Mouse (Mus musculus): ENCODE results near the gene Nfkb1. TPM values are rescaled to one million over a fixed set of nuclear protein-coding genes. Genes with fewer than 3 reads are reported as not detected.

Nfkb1 gene
- polyA plus RNA-seq, 1 experiment from 2014 or later = 10.5 TPM

- H3K27me3 ChIP-seq = no peaks in the 10 kb centered on the region
- WGBS = 64% methylated on average over 8 of the region's 8 CpGs
- H3K9me3 ChIP-seq = no peaks in the 10 kb centered on the region
- no peaks in the 10 kb centered on the region for H3K36me3 ChIP-seq
- no peak overlapping the region for H3K9ac ChIP-seq (replicated peaks)
- no peak overlapping the region for H3K4me2 ChIP-seq (replicated peaks)
- ATAC-seq (ENCODE audit: low FRiP score, low read depth) = no peak
- no peaks in the 10 kb centered on the region for H3K4me1 ChIP-seq
- no peak overlapping the region for H3K4me3 ChIP-seq
- no peak overlapping the region for H3K27ac ChIP-seq (replicated peaks)
Observed at GRCm38 (mm10) chr3:135547298-135547697, 144.0 kb downstream of the Nfkb1 start.

GRCm38 (mm10) chr3:135546212-135546923 lies 145.0 kb downstream of the Nfkb1 start:
- Histone ChIP-seq H3K27ac (replicated peaks) (no peak overlapping the region), H3K36me3 (no peaks in the 10 kb centered on the region), H3K4me1 (no peaks in the 10 kb centered on the region), H3K4me3 (no peak overlapping the region), H3K9me3 (no peaks in the 10 kb centered on the region), H3K9ac (replicated peaks) (no peak overlapping the region), H3K4me2 (replicated peaks) (no peak overlapping the region), H3K27me3 (no peaks in the 10 kb centered on the region)
- 69% methylated on average over 13 of the region's 13 CpGs for WGBS
- no peak for ATAC-seq (ENCODE audit: low FRiP score, low read depth)

Other genes starting within 250 kb of the Nfkb1 start
- 4.2 and 6.1 TPM in 2 replicates for gene Manba, start 205.9 kb downstream of the Nfkb1 start, polyA plus RNA-seq (2016; fragmentation: Nextera tagmentation; extraction: Ambion mirVana)
- 16.5 and 16.7 TPM in 2 replicates for gene Slc39a8, start 133.7 kb upstream of the Nfkb1 start, polyA plus RNA-seq (2016; fragmentation: Nextera tagmentation; extraction: Ambion mirVana)

All from midbrain, embryonic 12.5 days (tissue).